26 mouse cellular contexts compared by ENCODE assay signal in genomic region chr4:141881950-141882349, GRCm38 (mm10). TPM values are rescaled to one million over a fixed set of nuclear protein-coding genes. Genes with fewer than 3 reads are reported as not detected.
DNase-seq lines count a peak whose midpoint lies in the region; ATAC-seq and TF ChIP-seq lines count a peak whose summit lies in the region.
"Had no signal": no experiment of that assay in that cellular context is flagged by ENCODE, and none has a peak within 500 bp of the region (broad histone marks: within the 10 kb centered on the region; RNA-seq: fewer than 3 reads in every experiment).

No protein-coding gene starts in this region.

- peak overlapping the region; percentile 15; the same call in 1 of the 2 replicates for H3K4me3 ChIP-seq in gastrocnemius, adult 2 months
- H3K4me3 ChIP-seq in lung, embryonic 16.5 days (ENCODE audit: low read length) = no peak overlapping the region
- H3K4me3 ChIP-seq in heart, embryonic 14.5 days (ENCODE audit: control insufficient read depth in 1 of 2, insufficient read depth in 1 of 2, low read depth in 1 of 2, low read length in 2 of 2) = no peak overlapping the region
- no peak overlapping the region for H3K4me3 ChIP-seq in stomach, embryonic 16.5 days (replicated peaks; ENCODE audit: low read length)
- no peak overlapping the region for H3K4me3 ChIP-seq in midbrain, postnatal 0 days (ENCODE audit: low read depth, low read length)
- H3K4me3 ChIP-seq: forebrain, embryonic 10.5 days; hindbrain, embryonic 10.5 days; neural tube, embryonic 12.5 days had no signal

- no peak overlapping the region for H3K9ac ChIP-seq in lung, embryonic 16.5 days (ENCODE audit: low read length)
- H3K9ac ChIP-seq in heart, embryonic 14.5 days (ENCODE audit: low read length) = no peak overlapping the region
- H3K9ac ChIP-seq in stomach, embryonic 16.5 days (ENCODE audit: low read length) = peak overlapping the region; percentile 36; the same call in 1 of the 2 replicates
- no peak overlapping the region for H3K9ac ChIP-seq in midbrain, postnatal 0 days (replicated peaks; ENCODE audit: low read length, poor library complexity, severe bottlenecking)
- H3K9ac ChIP-seq: forebrain, postnatal 0 days; neural tube, embryonic 12.5 days had no signal

- H3K27me3 ChIP-seq in lung, embryonic 16.5 days (ENCODE audit: control insufficient read depth, insufficient read depth, low read depth, low read length) = no peaks in the 10 kb centered on the region; the same call in 1 of the 2 replicates
- H3K27me3 ChIP-seq in heart, embryonic 14.5 days (ENCODE audit: control insufficient read depth, insufficient read depth, low read length) = no peaks in the 10 kb centered on the region
- H3K27me3 ChIP-seq in stomach, embryonic 16.5 days (ENCODE audit: control insufficient read depth, insufficient read depth, low read length) = no peaks in the 10 kb centered on the region
- no peaks in the 10 kb centered on the region for H3K27me3 ChIP-seq in midbrain, postnatal 0 days (ENCODE audit: insufficient read depth, low read length)
- H3K27me3 ChIP-seq: neural tube, embryonic 12.5 days had no signal

- H3K4me2 ChIP-seq in lung, embryonic 16.5 days (ENCODE audit: low read depth, low read length) = no peak overlapping the region
- H3K4me2 ChIP-seq in heart, embryonic 14.5 days (ENCODE audit: low read length) = 0 out of 2 replicates have a peak overlapping the region, but pooled peaks have one; percentile 3
- no peak overlapping the region for H3K4me2 ChIP-seq in stomach, embryonic 16.5 days (ENCODE audit: low read depth, low read length)
- H3K4me2 ChIP-seq in midbrain, postnatal 0 days (ENCODE audit: low read depth, low read length, poor library complexity, severe bottlenecking) = no peak overlapping the region
- H3K4me2 ChIP-seq: midbrain, embryonic 11.5 days; neural tube, embryonic 12.5 days had no signal

- 35% methylated on average over 5 of the region's 5 CpGs for WGBS in lung, embryonic 16.5 days
- 18% methylated on average over 5 of the region's 5 CpGs for WGBS in heart, embryonic 14.5 days
- WGBS in stomach, embryonic 16.5 days = 43% methylated on average over 5 of the region's 5 CpGs
- 78% methylated on average over 5 of the region's 5 CpGs for WGBS in midbrain, postnatal 0 days

- H3K9me3 ChIP-seq in lung, embryonic 16.5 days (ENCODE audit: control insufficient read depth, low read length) = no peaks in the 10 kb centered on the region
- H3K9me3 ChIP-seq in heart, embryonic 14.5 days (ENCODE audit: control insufficient read depth, low read length) = no peaks in the 10 kb centered on the region
- no peaks in the 10 kb centered on the region for H3K9me3 ChIP-seq in stomach, embryonic 16.5 days (replicated peaks; ENCODE audit: control insufficient read depth, low read length)
- H3K9me3 ChIP-seq in midbrain, postnatal 0 days (ENCODE audit: low read length) = no peaks in the 10 kb centered on the region
- H3K9me3 ChIP-seq: forebrain, embryonic 10.5 days; hindbrain, embryonic 10.5 days; neural tube, embryonic 12.5 days had no signal

- intact Hi-C loops in gastrocnemius, adult 2 months (cut with DNase I) = no loop called here

- H3K4me1 ChIP-seq in lung, embryonic 16.5 days (replicated peaks; ENCODE audit: control insufficient read depth, insufficient read depth, low read length) = peaks cover 13% of the 10 kb centered on the region
- H3K4me1 ChIP-seq in heart, embryonic 14.5 days (ENCODE audit: control insufficient read depth in 2 of 2, insufficient read depth in 2 of 2, low read length in 2 of 2) = peaks cover 39 to 50% of the 10 kb centered on the region in 2 experiments
- H3K4me1 ChIP-seq in stomach, embryonic 16.5 days (ENCODE audit: control insufficient read depth, insufficient read depth, low read length) = peaks cover 15% of the 10 kb centered on the region
- H3K4me1 ChIP-seq in midbrain, postnatal 0 days (ENCODE audit: insufficient read depth, low read length) = no peaks in the 10 kb centered on the region
- H3K4me1 ChIP-seq: neural tube, embryonic 12.5 days had no signal

- TF ChIP-seq CTCF in gastrocnemius, adult 2 months (IDR thresholded peaks at IDR 0.05) = no peak
- no peak for TF ChIP-seq CTCF in midbrain, postnatal 0 days (IDR thresholded peaks at IDR 0.05)

- peak overlapping the region; percentile 58 for H3K27ac ChIP-seq in gastrocnemius, adult 2 months
- H3K27ac ChIP-seq in lung, embryonic 16.5 days (ENCODE audit: low read length) = no peak overlapping the region
- H3K27ac ChIP-seq in heart, embryonic 14.5 days (replicated peaks in 1 of 2; ENCODE audit: control insufficient read depth in 1 of 2, insufficient read depth in 1 of 2, low read depth in 2 of 2, low read length in 2 of 2) = peak overlapping the region; percentile 54 to 61
- no peak overlapping the region for H3K27ac ChIP-seq in stomach, embryonic 16.5 days (ENCODE audit: low read length)
- no peak overlapping the region for H3K27ac ChIP-seq in midbrain, postnatal 0 days (ENCODE audit: low read depth, low read length)
- H3K27ac ChIP-seq: forebrain, embryonic 10.5 days; hindbrain, embryonic 10.5 days; neural tube, embryonic 12.5 days had no signal

- DNase-seq in gastrocnemius, adult 2 months = no peak
- DNase-seq in gastrocnemius, postnatal 10 days = no peak
- no peak for DNase-seq in lung, postnatal 25 days (ENCODE audit: low spot score)
- no peak for DNase-seq in midbrain, postnatal 0 days (ENCODE audit: low spot score)
- DNase-seq in ovary, postnatal 10 days (ENCODE audit: low spot score) = no peak
- DNase-seq: adrenal gland, postnatal 25 days; cerebellum, adult 18-20 months; cerebellum, postnatal 36 days; forebrain, postnatal 0 days; gastrocnemius, postnatal 14 days; kidney, adult 2 months; kidney, postnatal 10 days; left cerebral cortex, postnatal 4 days; liver; thymus, postnatal 36 days had no signal

- no peaks in the 10 kb centered on the region for H3K36me3 ChIP-seq in lung, embryonic 16.5 days (ENCODE audit: control insufficient read depth, insufficient read depth, low read length)
- H3K36me3 ChIP-seq in heart, embryonic 14.5 days (ENCODE audit: control insufficient read depth, insufficient read depth, low read length) = no peaks in the 10 kb centered on the region
- H3K36me3 ChIP-seq in stomach, embryonic 16.5 days (ENCODE audit: control insufficient read depth, insufficient read depth, low read length) = no peaks in the 10 kb centered on the region
- no peaks in the 10 kb centered on the region for H3K36me3 ChIP-seq in midbrain, postnatal 0 days (ENCODE audit: insufficient read depth, low read length)
- H3K36me3 ChIP-seq: forebrain, embryonic 10.5 days; hindbrain, embryonic 10.5 days; neural tube, embryonic 12.5 days had no signal

- ATAC-seq in lung, embryonic 16.5 days (ENCODE audit: low read depth) = 0 out of 2 replicates have a peak, but pooled peaks have one; percentile 24
- ATAC-seq in heart, embryonic 14.5 days (ENCODE audit: insufficient number of reproducible peaks, insufficient read depth, low FRiP score, low read depth) = 0 out of 2 replicates have a peak, but pooled peaks have one; percentile 19
- no peak for ATAC-seq in stomach, embryonic 16.5 days (ENCODE audit: insufficient read depth, low FRiP score)
- ATAC-seq in midbrain, postnatal 0 days (ENCODE audit: low FRiP score) = no peak
- ATAC-seq: CD4-positive, CD25-positive, alpha-beta regulatory T cell, adult 4 months; forebrain, postnatal 0 days had no signal

RNA-seq across cellular contexts. Expression of gene Efhd2, which starts 7.2 kb away (rescaled TPM):
- 1 to 10 TPM; 5.2 to 6.1 TPM for total RNA-seq in gastrocnemius, adult 2 months (2021)
- total RNA-seq in gastrocnemius, postnatal 10 days (2021) = 10 to 100 TPM; 26.2 to 31.6 TPM
- polyA plus RNA-seq in lung, embryonic 16.5 days (2015; fragmentation: Nextera tagmentation; extraction: Ambion mirVana) = 97.5 and 98.0 TPM in 2 replicates
- 33.2 and 43.6 TPM in 2 replicates for polyA plus RNA-seq in heart, embryonic 14.5 days (2014; fragmentation: Nextera tagmentation; extraction: Ambion mirVana)
- 108 and 110 TPM in 2 replicates for polyA plus RNA-seq in stomach, embryonic 16.5 days (2015; fragmentation: Nextera tagmentation; extraction: Ambion mirVana)
- total RNA-seq in midbrain, postnatal 0 days (2014; rRNA removed) = 38.8 TPM in 2 replicates
- 49.0 and 54.8 TPM in 2 replicates for polyA plus RNA-seq in midbrain, postnatal 0 days (2015; fragmentation: Nextera tagmentation; extraction: Ambion mirVana)

RNA-seq across cellular contexts. Expression of gene Ctrc, which starts 35.8 kb away (rescaled TPM):
- total RNA-seq in gastrocnemius, adult 2 months (2021) = not detected
- not detected for total RNA-seq in gastrocnemius, postnatal 10 days (2021)
- not detected in 2 replicates for polyA plus RNA-seq in lung, embryonic 16.5 days (2015; fragmentation: Nextera tagmentation; extraction: Ambion mirVana)
- polyA plus RNA-seq in heart, embryonic 14.5 days (2014; fragmentation: Nextera tagmentation; extraction: Ambion mirVana) = not detected in 2 replicates
- 0.18 and 0.67 TPM in 2 replicates for polyA plus RNA-seq in stomach, embryonic 16.5 days (2015; fragmentation: Nextera tagmentation; extraction: Ambion mirVana)
- total RNA-seq in midbrain, postnatal 0 days (2014; rRNA removed) = not detected in 2 replicates
- not detected in 2 replicates for polyA plus RNA-seq in midbrain, postnatal 0 days (2015; fragmentation: Nextera tagmentation; extraction: Ambion mirVana)
- total RNA-seq: adrenal gland, postnatal 25 days; ES-E14; forebrain, postnatal 0 days; gastrocnemius, postnatal 14 days; layer of hippocampus, adult 8-10 months; left cerebral cortex, postnatal 4 days had no signal
- polyA plus RNA-seq: CD4-positive, CD25-positive, alpha-beta regulatory T cell, adult 4 months; forebrain, embryonic 10.5 days; forebrain, postnatal 0 days; hindbrain, embryonic 10.5 days; kidney, adult 2 months; liver, embryonic 16.5 days; midbrain, embryonic 11.5 days; neural tube, embryonic 12.5 days had no signal

RNA-seq across cellular contexts. Expression of gene Cela2a, which starts 56.0 kb away (rescaled TPM):
- total RNA-seq in gastrocnemius, adult 2 months (2021) = not detected
- total RNA-seq in gastrocnemius, postnatal 10 days (2021) = not detected
- not detected in 2 replicates for polyA plus RNA-seq in lung, embryonic 16.5 days (2015; fragmentation: Nextera tagmentation; extraction: Ambion mirVana)
- not detected in 2 replicates for polyA plus RNA-seq in heart, embryonic 14.5 days (2014; fragmentation: Nextera tagmentation; extraction: Ambion mirVana)
- polyA plus RNA-seq in stomach, embryonic 16.5 days (2015; fragmentation: Nextera tagmentation; extraction: Ambion mirVana) = 754 and 1,267 TPM in 2 replicates
- total RNA-seq in midbrain, postnatal 0 days (2014; rRNA removed) = not detected in 2 replicates
- not detected in 2 replicates for polyA plus RNA-seq in midbrain, postnatal 0 days (2015; fragmentation: Nextera tagmentation; extraction: Ambion mirVana)
- total RNA-seq: forebrain, postnatal 0 days; gastrocnemius, postnatal 14 days; layer of hippocampus, adult 8-10 months; left cerebral cortex, postnatal 4 days had no signal
- polyA plus RNA-seq: CD4-positive, CD25-positive, alpha-beta regulatory T cell, adult 4 months; forebrain, embryonic 10.5 days; hindbrain, embryonic 10.5 days; midbrain, embryonic 11.5 days; neural tube, embryonic 12.5 days had no signal

Comparison
In these comparisons a context has a peak if more than half of its experiments do, and no peak if none do; other contexts are left out.
1. H3K27ac ChIP-seq: peak in gastrocnemius, adult 2 months (single experiment) and heart, embryonic 14.5 days (2 of 2); none in lung, embryonic 16.5 days (single experiment), stomach, embryonic 16.5 days (single experiment) and midbrain, postnatal 0 days (single experiment).
2. ATAC-seq: peak in lung, embryonic 16.5 days (single experiment) and heart, embryonic 14.5 days (single experiment); none in stomach, embryonic 16.5 days (single experiment) and midbrain, postnatal 0 days (single experiment).
3. RNA of gene Cela2a, which starts 56.0 kb away (polyA plus RNA-seq): 754 to 1,267 TPM in stomach, embryonic 16.5 days; not detected in heart, embryonic 14.5 days, not detected in lung, embryonic 16.5 days and not detected in midbrain, postnatal 0 days; every median in the first group is over 100 times any median in the second.